Mouse (Mus musculus) spleen, adult 2 months (tissue): ENCODE measurements around the gene Awat2.
A peak's percentile ranks its signal among the peaks of the same experiment; 100 is the strongest.

Source experiments
- CTCF ChIP-seq: fragments of 200-500 bp; IDR thresholded peaks from 2 replicates; pipeline ENCODE4 v1.5.1; 2011; ENCODE audit warnings: mild to moderate bottlenecking, inconsistent platforms; ENCODE audit not compliant: insufficient read depth, insufficient read length, insufficient replicate concordance; ENCODE audit errors: extremely low read depth
- POLR2A ChIP-seq: fragments of 200-500 bp; IDR thresholded peaks from 2 replicates; pipeline ENCODE4 v1.6.1; 2011; ENCODE audit warnings: low read depth, low read length, inconsistent platforms

GRCm38 (mm10) chrX:100392304-100392703, 50.2 kb downstream of the Awat2 start:
- peak; percentile 0; the same call in 1 of the 2 replicates for TF ChIP-seq CTCF
- TF ChIP-seq POLR2A = no peak
